Mouse (Mus musculus) CH12.LX (cell line): ENCODE results near the gene Smap1. TPM values are rescaled to one million over a fixed set of nuclear protein-coding genes. Genes with fewer than 3 reads are reported as not detected.

Source experiments
- DNase-seq: peaks from one replicate; pipeline ENCODE4 v3.0.0-alpha.2; 2013; ENCODE audit errors: extremely low read depth
- H3K27ac ChIP-seq: 2 replicates; pipeline ENCODE4 v1.5.1; 2012; ENCODE audit warnings: low read depth, mild to moderate bottlenecking, control low read depth, moderate library complexity; ENCODE audit not compliant: insufficient read depth
- H3K27me3 ChIP-seq: replicated peaks from 2 replicates; pipeline ENCODE3; 2012; ENCODE audit warnings: inconsistent platforms
- H3K36me3 ChIP-seq, 2 experiments: replicated peaks in 1 of 2; 2 replicates each; pipeline versions ENCODE3 to v1.6.1; 2012; ENCODE audit warnings: inconsistent platforms in 1 of 2, low read length in 1 of 2, mild to moderate bottlenecking in 1 of 2, mixed read lengths in 1 of 2, moderate library complexity in 1 of 2; ENCODE audit not compliant: control insufficient read depth in 1 of 2, insufficient read depth in 1 of 2
- H3K4me1 ChIP-seq, 2 experiments: 2 replicates each; pipeline ENCODE4 v1.6.1; 2012; ENCODE audit warnings: inconsistent platforms in 1 of 2, moderate library complexity in 1 of 2; ENCODE audit not compliant: insufficient read depth in 2 of 2, control insufficient read depth in 1 of 2
- H3K4me2 ChIP-seq: 2 replicates; pipeline ENCODE4 v1.6.1; 2012; ENCODE audit warnings: low read depth, mild to moderate bottlenecking, control low read depth; ENCODE audit not compliant: poor library complexity, insufficient read depth, severe bottlenecking
- H3K4me3 ChIP-seq, 3 experiments: fragments of 150-350 bp in 1 of 3; sonication (generic) in 1 of 3; replicated peaks in 1 of 3; 2 replicates each; pipeline versions ENCODE3 to v1.5.1; 2011 to 2012; ENCODE audit warnings: low read depth in 2 of 3, low read length in 2 of 3, mild to moderate bottlenecking in 2 of 3, moderate library complexity in 2 of 3, control low read depth in 1 of 3, improper control_type of control experiment in 1 of 3, inconsistent platforms in 1 of 3, mixed read lengths in 1 of 3; ENCODE audit not compliant: poor library complexity in 1 of 3
- H3K79me2 ChIP-seq: replicated peaks from 2 replicates; pipeline ENCODE4 v1.6.1; 2012; ENCODE audit warnings: mild to moderate bottlenecking, moderate library complexity; ENCODE audit not compliant: control insufficient read depth, poor library complexity, insufficient read depth, severe bottlenecking; ENCODE audit errors: extremely low read depth
- H3K9ac ChIP-seq: 2 replicates; pipeline ENCODE4 v1.6.1; 2012; ENCODE audit warnings: low read depth, mild to moderate bottlenecking, control low read depth, moderate library complexity; ENCODE audit not compliant: insufficient read depth
- H3K9me3 ChIP-seq: replicated peaks from 2 replicates; pipeline ENCODE3; 2012; ENCODE audit warnings: low read length, inconsistent platforms, mixed read lengths
- CHD1 ChIP-seq: IDR thresholded peaks from 2 replicates; pipeline ENCODE4 v1.6.1; 2012; ENCODE audit warnings: low read depth, low read length, improper control_type of control experiment, inconsistent platforms
- CTCF ChIP-seq, 2 experiments: IDR thresholded peaks in 1 of 2; conservative IDR thresholded peaks in 1 of 2; 2 replicates each; pipeline ENCODE4 v1.5.1; 2011 to 2012; ENCODE audit warnings: low read depth in 2 of 2, low read length in 2 of 2, improper control_type of control experiment in 1 of 2, inconsistent platforms in 1 of 2, mild to moderate bottlenecking in 1 of 2, moderate library complexity in 1 of 2
- E2F4 ChIP-seq: IDR thresholded peaks from 2 replicates; pipeline ENCODE4 v1.6.1; 2011; ENCODE audit warnings: low read depth, low read length, improper control_type of control experiment; ENCODE audit not compliant: insufficient replicate concordance
- ELF1 ChIP-seq: IDR thresholded peaks from 2 replicates; pipeline ENCODE4 v1.6.1; 2014; ENCODE audit warnings: low read depth, mild to moderate bottlenecking, inconsistent platforms, low read length, improper control_type of control experiment
- EP300 ChIP-seq: IDR thresholded peaks from 2 replicates; pipeline ENCODE4 v1.6.1; 2011; ENCODE audit warnings: low read length, improper control_type of control experiment
- GABPA ChIP-seq: IDR thresholded peaks from 2 replicates; pipeline ENCODE4 v1.6.1; 2012; ENCODE audit warnings: low read depth, low read length, improper control_type of control experiment, inconsistent platforms; ENCODE audit not compliant: insufficient replicate concordance
- IRF4 ChIP-seq: IDR thresholded peaks from 2 replicates; pipeline ENCODE4 v1.6.1; 2014; ENCODE audit warnings: low read depth, mild to moderate bottlenecking, inconsistent platforms, low read length, improper control_type of control experiment
- MEF2A ChIP-seq: IDR thresholded peaks from 2 replicates; pipeline ENCODE4 v1.6.1; 2014; ENCODE audit warnings: low read depth, mild to moderate bottlenecking, inconsistent platforms, low read length, improper control_type of control experiment, borderline replicate concordance
- MYC ChIP-seq: IDR thresholded peaks from 2 replicates; pipeline ENCODE4 v1.6.1; 2011; ENCODE audit warnings: low read depth, mild to moderate bottlenecking, improper control_type of control experiment, low read length
- NELFE ChIP-seq: IDR thresholded peaks from 2 replicates; pipeline ENCODE4 v1.6.1; 2011; ENCODE audit warnings: low read depth, low read length, improper control_type of control experiment
- NRF1 ChIP-seq: IDR thresholded peaks from 2 replicates; pipeline ENCODE4 v1.6.1; 2014; ENCODE audit warnings: low read depth, mild to moderate bottlenecking, inconsistent platforms, low read length, improper control_type of control experiment, moderate library complexity
- POLR2A ChIP-seq: IDR thresholded peaks from 2 replicates; pipeline ENCODE4 v1.6.1; 2011; ENCODE audit warnings: low read depth, mild to moderate bottlenecking, improper control_type of control experiment, low read length
- POLR2AphosphoS2 ChIP-seq: IDR thresholded peaks from 2 replicates; pipeline ENCODE4 v1.6.1; 2011; ENCODE audit warnings: low read depth, low read length, improper control_type of control experiment
- SMC3 ChIP-seq: IDR thresholded peaks from 2 replicates; pipeline ENCODE4 v1.6.1; 2011; ENCODE audit warnings: low read depth, low read length, improper control_type of control experiment
- TBP ChIP-seq: conservative IDR thresholded peaks from 2 replicates; pipeline ENCODE4 v1.6.1; 2011; ENCODE audit warnings: low read depth, low read length, improper control_type of control experiment
- UBTF ChIP-seq: IDR thresholded peaks from 2 replicates; pipeline ENCODE4 v1.6.1; 2012; ENCODE audit warnings: low read depth, mild to moderate bottlenecking, inconsistent platforms, low read length, improper control_type of control experiment, moderate library complexity
- USF1 ChIP-seq: IDR thresholded peaks from 2 replicates; pipeline ENCODE4 v1.6.1; 2014; ENCODE audit warnings: low read depth, mild to moderate bottlenecking, inconsistent platforms, low read length, improper control_type of control experiment
- USF2 ChIP-seq: conservative IDR thresholded peaks from 2 replicates; pipeline ENCODE4 v1.6.1; 2011; ENCODE audit warnings: low read depth, low read length, improper control_type of control experiment
- ZC3H11A ChIP-seq: IDR thresholded peaks from 2 replicates; pipeline ENCODE4 v1.6.1; 2012; ENCODE audit warnings: low read depth, mild to moderate bottlenecking, inconsistent platforms, low read length, improper control_type of control experiment
- ZKSCAN1 ChIP-seq: IDR thresholded peaks from 2 replicates; pipeline ENCODE4 v1.6.1; 2012; ENCODE audit warnings: low read depth, inconsistent platforms, low read length, improper control_type of control experiment, borderline replicate concordance
- ZMIZ1 ChIP-seq: IDR thresholded peaks from 2 replicates; pipeline ENCODE4 v1.6.1; 2012; ENCODE audit warnings: low read depth, mild to moderate bottlenecking, inconsistent platforms, low read length, improper control_type of control experiment
- ZNF384 ChIP-seq: IDR thresholded peaks from 2 replicates; pipeline ENCODE4 v1.6.1; 2012; ENCODE audit warnings: low read depth, low read length, improper control_type of control experiment, inconsistent platforms
- dilution Hi-C: fragments of 300-500 bp; cut with MboI; formaldehyde crosslinking; loops from 2 replicates; pipeline ENCODE4 v1.14.3; 2020; ENCODE audit warnings: low sequenced_read_pairs; ENCODE audit not compliant: extremely low pct_unique_long_range_greater_than_20kb, extremely low pct_ligation_motif_present
- in situ Hi-C: fragments of 300-500 bp; cut with MboI; formaldehyde crosslinking; loops from 3 replicates; pipeline ENCODE4 v1.14.3; 2019; ENCODE audit warnings: low sequenced_read_pairs, low pct_ligation_motif_present, low pct_unique_long_range_greater_than_20kb, mixed read lengths
- polyA plus RNA-seq: library from polyadenylated mRNA; unstranded; fragments of >175 nt; gene quantifications from 2 replicates; pipeline ENCODE4 v1.2.1, GENCODE M21; 2012; ENCODE audit warnings: low read depth; ENCODE audit not compliant: insufficient read length
- total RNA-seq, 2 experiments: library from RNA; depleted of rRNA; stranded (reverse); fragments of 300-350 nt in 1 of 2; fragments of >200 nt in 1 of 2; gene quantifications; 2 replicates each; pipeline ENCODE4 v1.2.3; 2012 to 2014

Gene Smap1
- total and polyA plus RNA-seq, 3 experiments: 22.3 to 60.5 (median 37.0) TPM

DNA sequence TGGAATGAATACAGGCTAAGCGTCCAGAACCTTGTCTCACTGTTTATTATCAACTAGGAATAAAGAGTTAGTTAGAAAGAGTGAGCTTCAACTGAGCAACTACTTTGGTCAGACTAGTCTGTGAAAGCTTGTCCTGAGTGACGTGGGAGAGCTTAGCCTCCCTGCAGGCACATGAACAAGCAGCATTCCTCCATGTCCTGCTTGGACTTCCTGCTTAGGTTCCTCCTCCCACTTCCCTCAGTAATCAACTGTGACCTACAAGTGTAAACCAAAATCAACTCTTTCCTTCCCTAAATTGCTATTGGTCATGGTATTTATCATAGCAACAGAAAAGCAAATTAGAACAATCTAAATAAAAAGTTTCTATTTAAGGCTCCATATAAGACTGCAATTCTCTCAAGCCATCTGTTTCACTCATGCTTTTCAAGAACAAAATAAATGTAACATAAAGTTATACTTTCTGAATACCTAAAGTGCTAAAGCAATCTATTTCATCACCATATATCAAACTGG, 54.7 kb downstream of the Smap1 start:
- no peaks in the 10 kb centered on the region for H3K27me3 ChIP-seq
- H3K79me2 ChIP-seq: no peaks in the 10 kb centered on the region
- in situ Hi-C loops: no loop called here
- DNase-seq: no peak
- no peaks in the 10 kb centered on the region; a peak in 1 of 4 replicates for H3K4me1 ChIP-seq
- no peak for TF ChIP-seq USF2
- no peak for TF ChIP-seq NRF1
- TF ChIP-seq ELF1: no peak
- TF ChIP-seq MYC: no peak
- TF ChIP-seq CTCF (conservative IDR thresholded peaks at IDR 0.05 in 1 of 2, IDR thresholded peaks at IDR 0.05 in 1 of 2; ENCODE audit: low read depth in 2 of 2, low read length in 2 of 2): no peak
- no peak for TF ChIP-seq ZNF384
- TF ChIP-seq MEF2A: no peak
- no peak for TF ChIP-seq POLR2AphosphoS2
- TF ChIP-seq GABPA: no peak
- TF ChIP-seq USF1: no peak
- no peak overlapping the region for H3K9ac ChIP-seq
- H3K4me2 ChIP-seq: no peak overlapping the region
- H3K27ac ChIP-seq: no peak overlapping the region
- no peaks in the 10 kb centered on the region for H3K9me3 ChIP-seq
- dilution Hi-C loops: no loop called here
- peaks cover 8 to 29% of the 10 kb centered on the region in 2 experiments for H3K36me3 ChIP-seq
- no peak overlapping the region for H3K4me3 ChIP-seq

DNA sequence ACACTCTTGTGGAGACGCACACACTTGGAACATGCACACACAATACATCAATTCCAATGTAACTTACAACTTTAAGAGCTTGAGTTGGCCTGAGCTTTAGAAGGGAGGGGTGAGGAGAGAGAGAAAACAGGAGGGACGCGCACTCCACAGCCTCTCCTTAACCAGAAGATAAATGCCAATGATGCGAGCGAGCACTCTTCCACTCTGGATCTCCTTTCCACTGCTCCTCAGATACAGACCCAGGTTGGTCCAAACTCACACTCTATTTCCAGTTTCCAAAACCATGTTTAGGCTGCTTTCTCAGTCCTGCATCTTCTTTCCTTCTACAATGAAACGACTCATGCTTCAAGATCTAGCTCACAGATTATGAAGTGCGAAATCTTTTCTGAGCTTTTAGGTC, 56.6 kb downstream of the Smap1 start:
- Histone ChIP-seq H3K9ac (no peak overlapping the region), H3K27ac (no peak overlapping the region), H3K4me2 (no peak overlapping the region), H3K36me3 (peaks cover 5 to 24% of the 10 kb centered on the region in 2 experiments), H3K4me3 (no peak overlapping the region), H3K27me3 (no peaks in the 10 kb centered on the region), H3K9me3 (no peaks in the 10 kb centered on the region), H3K4me1 (no peaks in the 10 kb centered on the region), H3K79me2 (no peaks in the 10 kb centered on the region)
- dilution Hi-C loops: no loop called here
- TF ChIP-seq ZMIZ1 (no peak), ZNF384 (no peak), IRF4 (no peak), POLR2A (no peak)
- no peak for DNase-seq
- in situ Hi-C loops: no loop called here

- TF ChIP-seq NRF1 (no peak), ELF1 (no peak), POLR2A (no peak), ZKSCAN1 (no peak), NELFE (no peak), ZMIZ1 (no peak), ZC3H11A (no peak), EP300 (no peak), USF1 (no peak), TBP (no peak), MEF2A (no peak), CHD1 (no peak), IRF4 (no peak), UBTF (no peak), SMC3 (no peak), E2F4 (no peak)
- dilution Hi-C loops (no loop called here), in situ Hi-C loops (no loop called here)
- Histone ChIP-seq H3K9ac (no peak overlapping the region), H3K9me3 (no peaks in the 10 kb centered on the region), H3K27ac (no peak overlapping the region), H3K4me1 (peaks cover 0 to 3% of the 10 kb centered on the region in 2 experiments; a peak in 1 of 4 replicates), H3K79me2 (no peaks in the 10 kb centered on the region), H3K4me3 (no peak overlapping the region), H3K36me3 (peaks cover 14 to 41% of the 10 kb centered on the region in 2 experiments), H3K4me2 (no peak overlapping the region), H3K27me3 (no peaks in the 10 kb centered on the region)
- no peak for DNase-seq
These were observed 61.2 kb downstream of the Smap1 start for GRCm38 (mm10) chr1:23860944-23861343.
